Mouse (Mus musculus): ENCODE measurements around the gene Hist1h4b.

Gene Hist1h4b

GRCm38 (mm10) chr13:23756790-23757189 lies at the start of gene Hist1h4b:
Gene Hist1h4b, plus strand, starts transcription at chr13:23757013.
- CTCF ChIA-PET = interaction anchor here (1.4 kb wide), 1 partner anchor 8 kb away, joined by 3 read pairs; no protein-coding TSS in a partner anchor

- CTCF ChIA-PET = interaction anchor here (0.9 kb wide), 1 partner anchor 24 kb away, joined by 3 read pairs; no protein-coding TSS in a partner anchor
Measured at GRCm38 (mm10) chr13:23708041-23708440, 48.8 kb upstream of the Hist1h4b start.

GRCm38 (mm10) chr13:23708654-23709053 lies 48.2 kb upstream of the Hist1h4b start:
- CTCF ChIA-PET = interaction anchor here (0.9 kb wide), 1 partner anchor 24 kb away, joined by 3 read pairs; no protein-coding TSS in a partner anchor

- CTCF ChIA-PET = no interaction called here
Measured at GRCm38 (mm10) chr13:23709714-23710373, 47.0 kb upstream of the Hist1h4b start.

GRCm38 (mm10) chr13:23710374-23711089 lies 46.3 kb upstream of the Hist1h4b start, which contains the start of gene Hfe:
Gene Hfe, minus strand, starts transcription at chr13:23710854.
- CTCF ChIA-PET = interaction anchor here (0.6 kb wide), 1 partner anchor 746 kb away, joined by 3 read pairs; no protein-coding TSS in a partner anchor

- CTCF ChIA-PET = no interaction called here
Measured at GRCm38 (mm10) chr13:23716261-23717042, 40.4 kb upstream of the Hist1h4b start.

GRCm38 (mm10) chr13:23717176-23717575 lies 39.6 kb upstream of the Hist1h4b start:
- CTCF ChIA-PET = interaction anchor here (0.6 kb wide), 1 partner anchor 125 kb away, joined by 6 read pairs; no protein-coding TSS in a partner anchor

GRCm38 (mm10) chr13:23717593-23718245 lies 39.1 kb upstream of the Hist1h4b start:
- CTCF ChIA-PET = interaction anchor here (0.6 kb wide), 1 partner anchor 125 kb away, joined by 6 read pairs; no protein-coding TSS in a partner anchor

GRCm38 (mm10) chr13:23724239-23724638 lies 32.6 kb upstream of the Hist1h4b start:
- CTCF ChIA-PET = interaction anchor here (0.6 kb wide), 1 partner anchor 161 kb away, joined by 4 read pairs; no protein-coding TSS in a partner anchor

GRCm38 (mm10) chr13:23725213-23725612 lies 31.6 kb upstream of the Hist1h4b start:
- CTCF ChIA-PET = no interaction called here

GRCm38 (mm10) chr13:23728472-23729191 lies 28.2 kb upstream of the Hist1h4b start:
- CTCF ChIA-PET = no interaction called here

GRCm38 (mm10) chr13:23729192-23729525 lies 27.7 kb upstream of the Hist1h4b start:
- CTCF ChIA-PET = no interaction called here

GRCm38 (mm10) chr13:23729706-23730105 lies 27.1 kb upstream of the Hist1h4b start:
- CTCF ChIA-PET = no interaction called here

- CTCF ChIA-PET = interaction anchor here (0.6 kb wide), 1 partner anchor 182 kb away, joined by 4 read pairs; no protein-coding TSS in a partner anchor
Measured at GRCm38 (mm10) chr13:23730479-23730878, 26.3 kb upstream of the Hist1h4b start.

GRCm38 (mm10) chr13:23732156-23732804 lies 24.5 kb upstream of the Hist1h4b start:
- CTCF ChIA-PET = interaction anchor here (0.9 to 2.4 kb wide), 4 partner anchors 24 to 610 kb away, joined by 3 to 27 read pairs (median 5); no protein-coding TSS in a partner anchor

- CTCF ChIA-PET = interaction anchor here (0.9 kb wide), 1 partner anchor 170 kb away, joined by 3 read pairs; no protein-coding TSS in a partner anchor
Measured at GRCm38 (mm10) chr13:23737091-23737490, 19.7 kb upstream of the Hist1h4b start.

- CTCF ChIA-PET = interaction anchor here (0.6 to 1.0 kb wide), 3 partner anchors 45 to 1719 kb away, joined by 3 to 11 read pairs (median 4); no protein-coding TSS in a partner anchor
Measured at GRCm38 (mm10) chr13:23738041-23738440, 18.8 kb upstream of the Hist1h4b start.

GRCm38 (mm10) chr13:23738677-23739068 lies 18.1 kb upstream of the Hist1h4b start, which contains the start of gene Hist1h1c:
Gene Hist1h1c, plus strand, starts transcription at chr13:23738808.
- CTCF ChIA-PET = interaction anchor here (1.3 kb wide), 1 partner anchor 38 kb away, joined by 4 read pairs; no protein-coding TSS in a partner anchor

GRCm38 (mm10) chr13:23739069-23739921 lies 17.5 kb upstream of the Hist1h4b start:
- CTCF ChIA-PET = interaction anchor here (1.3 kb wide), 1 partner anchor 39 kb away, joined by 4 read pairs; no protein-coding TSS in a partner anchor

Measured in spleen, embryonic (tissue).